Mouse (Mus musculus) forebrain, embryonic 11.5 days (tissue): ENCODE results near the gene Cpa5. TPM values are rescaled to one million over a fixed set of nuclear protein-coding genes. Genes with fewer than 3 reads are reported as not detected.

Experiments
- ATAC-seq: fragments of 200-750 bp; cut with Nextera tagmentation; replicated peaks from 2 replicates; pipeline ENCODE4 v1.8.0; 2017; ENCODE audit warnings: moderate TSS enrichment; ENCODE audit not compliant: low FRiP score
- DNase-seq: peaks from one replicate; pipeline ENCODE4 v3.0.0-alpha.2; 2017; ENCODE audit warnings: low spot score
- H3K27ac ChIP-seq: fragments of 300-500 bp; sonication (generic); 2 replicates; pipeline ENCODE4 v1.5.1; 2014; ENCODE audit warnings: low read depth, low read length
- H3K27me3 ChIP-seq: fragments of 300-500 bp; sonication (generic); 2 replicates; pipeline ENCODE4 v1.6.1; 2014; ENCODE audit warnings: mild to moderate bottlenecking, low read length, mixed read lengths; ENCODE audit not compliant: control insufficient read depth, insufficient read depth
- H3K36me3 ChIP-seq: fragments of 300-500 bp; sonication (generic); 2 replicates; pipeline ENCODE4 v1.6.1; 2014; ENCODE audit warnings: mild to moderate bottlenecking, low read length, moderate library complexity, mixed read lengths; ENCODE audit not compliant: control insufficient read depth, insufficient read depth
- H3K4me1 ChIP-seq: fragments of 300-500 bp; sonication (generic); replicated peaks from 2 replicates; pipeline ENCODE4 v1.6.1; 2014; ENCODE audit warnings: low read length, mixed read lengths; ENCODE audit not compliant: control insufficient read depth, insufficient read depth
- H3K4me2 ChIP-seq: fragments of 300-500 bp; sonication (generic); 2 replicates; pipeline ENCODE4 v1.6.1; 2014; ENCODE audit warnings: low read depth, mild to moderate bottlenecking, low read length, moderate library complexity, mixed read lengths; ENCODE audit not compliant: severe bottlenecking
- H3K4me3 ChIP-seq: fragments of 300-500 bp; sonication (generic); 2 replicates; pipeline ENCODE4 v1.5.1; 2014; ENCODE audit warnings: low read depth, low read length
- H3K9ac ChIP-seq: fragments of 300-500 bp; sonication (generic); 2 replicates; pipeline ENCODE4 v1.6.1; 2014; ENCODE audit warnings: low read length
- H3K9me3 ChIP-seq: fragments of 300-500 bp; sonication (generic); 2 replicates; pipeline ENCODE4 v1.6.1; 2016; ENCODE audit warnings: low read length, mixed read lengths; ENCODE audit not compliant: control insufficient read depth
- WGBS: fragments of 180-500 bp; shearing (Covaris S2); extraction: QIAGEN DNeasy Blood & Tissue Kit; methylation state at CpG from one replicate; pipeline ENCODE4 v1.1.7; 2014; 5-methylcytosine and 5-hydroxymethylcytosine counted together
- polyA plus RNA-seq: library from polyadenylated mRNA; unstranded; fragments of >200 nt; fragmentation: Nextera tagmentation; extraction: Ambion mirVana; gene quantifications from 2 replicates; pipeline ENCODE4 v1.2.1, GENCODE M21; 2014

Cpa5 gene
- 0.15 and 0.72 TPM in 2 replicates for polyA plus RNA-seq

- 53% methylated on average over 7 of the region's 7 CpGs for WGBS
- DNase-seq (no peak), ATAC-seq (no peak)
- Histone ChIP-seq H3K9me3 (no peaks in the 10 kb centered on the region), H3K27me3 (no peaks in the 10 kb centered on the region), H3K36me3 (no peaks in the 10 kb centered on the region), H3K4me2 (no peak within 1 kb of the TSS), H3K9ac (no peak within 1 kb of the TSS), H3K27ac (peak within 1 kb of the TSS; percentile 68), H3K4me3 (no peak within 1 kb of the TSS), H3K4me1 (peaks cover 20% of the 10 kb centered on the region)
Measured at GRCm38 (mm10) chr6:30610710-30611109, at the start of gene Cpa5. Gene Cpa5 (plus strand): TSS chr6:30611010.

GRCm38 (mm10) chr6:30562132-30562531 is 48.7 kb upstream of the Cpa5 start:
- no peak overlapping the region for H3K4me2 ChIP-seq
- no peaks in the 10 kb centered on the region for H3K27me3 ChIP-seq
- H3K36me3 ChIP-seq, result no peaks in the 10 kb centered on the region
- H3K27ac ChIP-seq, result no peak overlapping the region
- H3K4me1 ChIP-seq, result no peaks in the 10 kb centered on the region
- no peaks in the 10 kb centered on the region for H3K9me3 ChIP-seq
- ATAC-seq (no peak), DNase-seq (no peak)
- no peak overlapping the region for H3K9ac ChIP-seq
- H3K4me3 ChIP-seq, result no peak overlapping the region
- 83% methylated on average over 4 of the region's 4 CpGs for WGBS

GRCm38 (mm10) chr6:30563575-30563974 is 47.2 kb upstream of the Cpa5 start:
- H3K27me3 ChIP-seq, result no peaks in the 10 kb centered on the region
- 87% methylated on average over 6 of the region's 6 CpGs for WGBS
- H3K4me2 ChIP-seq, result no peak overlapping the region
- no peaks in the 10 kb centered on the region for H3K9me3 ChIP-seq
- no peak overlapping the region for H3K9ac ChIP-seq
- ATAC-seq (no peak), DNase-seq (no peak)
- H3K4me1 ChIP-seq, result no peaks in the 10 kb centered on the region
- H3K36me3 ChIP-seq, result no peaks in the 10 kb centered on the region
- H3K4me3 ChIP-seq, result no peak overlapping the region
- no peak overlapping the region for H3K27ac ChIP-seq

- H3K27me3 ChIP-seq, result no peaks in the 10 kb centered on the region
- no peak overlapping the region for H3K4me2 ChIP-seq
- no peak for DNase-seq
- no peaks in the 10 kb centered on the region for H3K36me3 ChIP-seq
- H3K9me3 ChIP-seq, result no peaks in the 10 kb centered on the region
- H3K4me1 ChIP-seq, result no peaks in the 10 kb centered on the region
- no peak overlapping the region for H3K9ac ChIP-seq
- H3K27ac ChIP-seq, result no peak overlapping the region
- no peak for ATAC-seq
- H3K4me3 ChIP-seq, result no peak overlapping the region
- WGBS, result 95% methylated on average over 6 of the region's 6 CpGs
Measured at GRCm38 (mm10) chr6:30564051-30564450, 46.8 kb upstream of the Cpa5 start.

- no peak for DNase-seq
- Histone ChIP-seq H3K27ac (no peak within 1 kb of the TSS), H3K4me1 (peaks cover 2% of the 10 kb centered on the region; the same call in 1 of the 2 replicates), H3K9ac (no peak within 1 kb of the TSS), H3K36me3 (no peaks in the 10 kb centered on the region), H3K27me3 (no peaks in the 10 kb centered on the region), H3K9me3 (no peaks in the 10 kb centered on the region), H3K4me3 (no peak within 1 kb of the TSS), H3K4me2 (no peak within 1 kb of the TSS)
- WGBS, result 83% methylated on average over 5 of the region's 5 CpGs
- no peak for ATAC-seq
Measured at GRCm38 (mm10) chr6:30568069-30568468, 42.7 kb upstream of the Cpa5 start, which contains the start of gene Cpa4. Gene Cpa4 (plus strand): TSS chr6:30568369.

- ATAC-seq, result no peak
- no peaks in the 10 kb centered on the region for H3K27me3 ChIP-seq
- no peak for DNase-seq
- no peaks in the 10 kb centered on the region for H3K36me3 ChIP-seq
- no peak overlapping the region for H3K4me2 ChIP-seq
- H3K27ac ChIP-seq, result no peak overlapping the region
- no peak overlapping the region for H3K4me3 ChIP-seq
- H3K4me1 ChIP-seq, result peaks cover 7% of the 10 kb centered on the region
- WGBS, result 92% methylated on average over 10 of the region's 10 CpGs
- no peak overlapping the region for H3K9ac ChIP-seq
- no peaks in the 10 kb centered on the region for H3K9me3 ChIP-seq
Measured at GRCm38 (mm10) chr6:30569331-30569730, 41.5 kb upstream of the Cpa5 start.

GRCm38 (mm10) chr6:30570012-30570411 is 40.8 kb upstream of the Cpa5 start:
- Histone ChIP-seq H3K9ac (no peak overlapping the region), H3K4me2 (no peak overlapping the region), H3K27ac (no peak overlapping the region), H3K4me3 (no peak overlapping the region), H3K9me3 (no peaks in the 10 kb centered on the region), H3K4me1 (peaks cover 7% of the 10 kb centered on the region), H3K27me3 (no peaks in the 10 kb centered on the region), H3K36me3 (no peaks in the 10 kb centered on the region)
- ATAC-seq (no peak), DNase-seq (no peak)
- 96% methylated on average over 5 of the region's 5 CpGs for WGBS

GRCm38 (mm10) chr6:30572456-30573311 is 38.1 kb upstream of the Cpa5 start:
- H3K4me2 ChIP-seq, result no peak overlapping the region
- no peaks in the 10 kb centered on the region for H3K27me3 ChIP-seq
- ATAC-seq (peak; percentile 91), DNase-seq (peak; percentile 80)
- H3K36me3 ChIP-seq, result no peaks in the 10 kb centered on the region
- WGBS, result 37% methylated on average over 20 of the region's 20 CpGs
- H3K4me3 ChIP-seq, result no peak overlapping the region
- H3K9me3 ChIP-seq, result no peaks in the 10 kb centered on the region
- H3K9ac ChIP-seq, result peak overlapping the region; percentile 14; the same call in 1 of the 2 replicates
- peak overlapping the region; percentile 84 for H3K27ac ChIP-seq
- peaks cover 7% of the 10 kb centered on the region for H3K4me1 ChIP-seq

- H3K9me3 ChIP-seq, result no peaks in the 10 kb centered on the region
- H3K9ac ChIP-seq, result no peak overlapping the region; the same call in 1 of the 2 replicates
- DNase-seq (no peak), ATAC-seq (no peak)
- no peaks in the 10 kb centered on the region for H3K27me3 ChIP-seq
- no peak overlapping the region for H3K4me2 ChIP-seq
- peak overlapping the region; percentile 84 for H3K27ac ChIP-seq
- WGBS, result 75% methylated on average over 5 of the region's 5 CpGs
- H3K4me3 ChIP-seq, result no peak overlapping the region
- H3K36me3 ChIP-seq, result no peaks in the 10 kb centered on the region
- peaks cover 7% of the 10 kb centered on the region for H3K4me1 ChIP-seq
Measured at GRCm38 (mm10) chr6:30573380-30573779, 37.4 kb upstream of the Cpa5 start.
